Mouse (Mus musculus) megakaryocyte-erythroid progenitor cell, adult 5 weeks (primary cell): ENCODE measurements around the gene Rhd. TPM values are rescaled to one million over a fixed set of nuclear protein-coding genes. Genes with fewer than 3 reads are reported as not detected.

Experiments
- polyA plus RNA-seq: library from polyadenylated mRNA; stranded (reverse); fragments of >175 nt; gene quantifications from 2 replicates; pipeline ENCODE4 v1.2.3, GENCODE M21; 2012

Gene Rhd
- polyA plus RNA-seq = 8.3 and 8.5 TPM in 2 replicates

DNA sequence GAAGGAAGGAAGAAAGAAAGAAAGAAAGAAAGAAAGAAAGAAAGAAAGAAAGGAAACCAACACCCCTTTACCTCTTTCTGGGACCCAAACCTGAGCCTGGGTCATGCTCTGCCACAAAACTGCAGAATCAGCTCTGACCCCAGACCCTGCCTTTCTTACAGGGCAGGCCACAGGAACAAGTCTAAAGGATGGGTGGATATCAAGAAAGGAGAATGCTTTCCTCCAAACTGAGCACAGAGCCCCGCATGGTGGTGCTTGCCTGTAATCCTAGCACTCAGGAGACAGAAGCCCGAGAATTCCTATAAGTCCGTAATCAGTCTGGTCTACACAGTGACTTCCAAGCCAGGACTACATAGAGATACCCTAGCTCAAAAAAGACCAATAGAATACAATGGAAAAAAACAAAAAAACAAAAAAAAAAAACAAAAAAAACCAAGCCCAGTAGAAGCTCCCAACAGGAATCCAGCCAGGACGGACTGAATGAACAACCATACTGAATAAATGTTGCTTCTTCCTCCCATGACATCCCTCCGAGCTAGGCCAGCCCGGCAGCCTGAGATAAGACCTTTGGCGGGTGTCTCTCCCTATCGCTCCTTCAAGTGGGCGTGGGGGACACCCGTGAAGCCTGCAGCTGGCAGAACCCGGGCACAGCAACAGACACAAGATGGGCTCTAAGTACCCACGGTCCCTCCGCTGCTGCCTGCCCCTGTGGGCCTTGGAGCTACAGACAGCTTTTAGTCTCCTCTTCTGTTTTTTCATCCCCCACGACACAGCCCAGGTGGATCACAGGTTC lies at the start of gene Rhd:
Rhd (plus strand) TSS at position 600 of the 793 bp plus-strand sequence.

DNA sequence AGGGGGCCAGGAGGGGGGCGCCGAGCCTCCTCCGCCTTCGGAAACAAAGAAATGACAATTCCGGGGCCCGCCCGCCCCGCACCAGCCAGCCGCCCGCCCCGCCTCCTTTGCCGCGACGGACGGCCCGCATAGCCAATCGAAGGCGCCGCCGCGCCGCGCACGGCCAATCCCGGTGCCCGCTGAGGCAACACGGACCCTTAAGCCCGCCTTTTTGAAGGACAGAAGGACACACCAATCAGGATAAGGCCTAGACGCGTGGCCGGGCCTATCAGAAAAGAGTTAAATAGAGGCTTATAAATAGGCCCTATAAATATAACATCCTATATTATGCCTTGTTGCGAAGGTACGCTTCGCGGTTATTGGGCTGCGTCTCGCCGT lies 11.1 kb upstream of the Rhd start, which contains the start of gene Maco1:
Maco1 (minus strand) TSS at position 87 of the 378 bp plus-strand sequence.

DNA sequence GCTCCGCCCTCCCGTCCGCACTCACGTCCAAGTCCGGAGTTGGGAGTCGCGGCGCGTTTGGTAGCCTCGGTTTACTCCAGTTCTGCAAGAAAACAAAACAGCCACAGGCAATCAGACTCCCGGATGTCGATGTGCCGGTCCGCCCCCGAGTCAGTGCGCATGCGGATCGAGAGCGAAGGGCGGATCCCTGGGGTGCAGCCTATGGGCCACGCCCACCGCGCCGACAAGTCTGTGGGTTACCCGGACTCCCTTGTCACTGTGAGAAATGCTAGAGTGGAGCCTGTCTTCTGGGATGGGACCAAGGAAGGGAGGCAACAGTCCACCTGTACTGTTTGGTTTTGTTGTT lies 50.5 kb downstream of the Rhd start, which contains the start of gene Tmem50a:
Tmem50a (minus strand) TSS at position 161 of the 346 bp plus-strand sequence.

DNA sequence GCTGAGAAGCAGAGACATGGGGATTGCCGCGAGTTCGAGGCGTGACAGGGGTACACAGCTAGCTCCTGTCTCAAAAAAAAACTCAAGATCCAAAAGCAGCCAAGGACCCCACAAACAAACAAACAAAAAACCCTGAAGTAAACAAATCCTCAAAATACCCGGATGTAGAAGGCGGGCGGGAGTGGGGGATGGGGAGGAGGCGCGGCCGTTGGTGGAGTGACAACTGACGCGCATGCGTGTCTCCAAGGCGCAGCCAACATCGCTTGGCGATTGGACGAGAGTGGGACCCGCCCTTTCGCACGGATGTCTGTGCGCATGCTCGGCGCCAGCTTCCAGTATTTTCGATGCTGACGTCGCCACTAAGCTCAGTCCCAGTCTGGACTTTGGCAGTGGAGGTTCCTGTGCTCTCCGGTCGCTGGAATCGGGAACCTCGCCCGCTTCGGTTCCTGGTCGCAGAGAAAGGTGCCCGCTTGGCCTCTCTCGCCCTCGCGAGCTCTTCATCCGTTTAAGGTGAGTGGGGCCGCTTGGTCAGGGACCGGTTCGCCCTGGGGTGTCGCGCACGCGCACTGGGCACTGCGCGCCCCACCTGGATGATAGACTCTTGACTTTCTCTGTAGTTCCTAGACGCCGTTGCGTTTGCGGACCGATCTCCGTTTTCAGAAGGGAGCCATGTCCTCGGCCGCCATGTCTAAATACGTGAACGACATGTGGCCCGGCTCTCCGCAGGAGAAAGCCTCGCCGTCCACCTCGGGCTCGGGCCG lies 59.1 kb downstream of the Rhd start, which contains the start of gene Rsrp1:
Rsrp1 (plus strand) TSS at position 335 of the 761 bp plus-strand sequence.

DNA sequence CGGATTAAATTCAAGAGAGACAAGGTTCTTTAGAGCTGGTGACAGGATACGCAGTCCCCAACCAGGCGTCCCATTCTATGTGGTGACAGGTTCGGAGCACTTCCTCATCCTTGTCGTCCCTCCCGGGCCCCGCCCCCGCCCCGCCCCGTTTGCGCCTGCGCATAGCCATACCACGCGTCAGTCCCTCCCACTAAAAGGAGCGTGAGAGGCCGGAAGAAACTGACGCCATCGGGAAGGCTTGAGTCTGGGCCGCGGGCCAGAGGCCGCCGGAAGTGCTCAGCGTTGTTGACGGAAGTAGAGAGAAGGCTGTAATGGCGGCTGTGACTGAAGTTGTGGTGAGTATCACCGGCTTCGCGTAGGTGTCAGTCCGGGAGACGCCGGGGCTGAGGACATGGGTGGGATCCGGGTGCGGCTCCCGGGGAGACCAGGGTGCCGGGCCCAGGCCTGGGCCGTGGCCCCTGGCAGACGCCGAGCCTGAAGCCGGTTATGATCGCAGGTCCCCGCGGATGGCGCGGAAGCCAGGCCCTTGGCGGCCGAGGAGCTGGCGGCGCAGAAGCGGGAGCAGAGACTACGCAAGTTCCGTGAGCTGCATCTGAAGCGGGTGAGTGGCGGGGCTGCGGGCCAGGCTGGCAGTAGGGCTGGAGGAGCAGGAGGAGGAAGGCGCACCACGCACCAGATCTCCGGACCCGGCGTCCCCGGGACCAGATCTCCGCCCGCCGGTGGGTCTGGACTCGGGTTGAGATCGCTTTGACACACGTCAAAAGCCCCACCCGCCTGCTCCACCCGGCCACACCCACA lies 66.5 kb downstream of the Rhd start, which contains the start of gene Syf2:
Syf2 (plus strand) TSS at position 215 of the 798 bp plus-strand sequence.

Other genes starting within 250 kb of the Rhd start
- 16.9 and 25.1 TPM in 2 replicates for gene Man1c1, start 160.2 kb upstream of the Rhd start, polyA plus RNA-seq
- gene Ldlrap1, start 96.5 kb upstream of the Rhd start, polyA plus RNA-seq = 21.8 and 22.2 TPM in 2 replicates
- 12.0 and 19.4 TPM in 2 replicates for gene Maco1, start 11.2 kb upstream of the Rhd start, polyA plus RNA-seq
- 12.8 and 16.2 TPM in 2 replicates for gene Tmem50a, start 50.5 kb downstream of the Rhd start, polyA plus RNA-seq
- gene Rsrp1, start 59.1 kb downstream of the Rhd start, polyA plus RNA-seq = 294 and 324 TPM in 2 replicates
- 50.6 and 76.8 TPM in 2 replicates for gene Syf2, start 66.4 kb downstream of the Rhd start, polyA plus RNA-seq